In the genomic region with DNA sequence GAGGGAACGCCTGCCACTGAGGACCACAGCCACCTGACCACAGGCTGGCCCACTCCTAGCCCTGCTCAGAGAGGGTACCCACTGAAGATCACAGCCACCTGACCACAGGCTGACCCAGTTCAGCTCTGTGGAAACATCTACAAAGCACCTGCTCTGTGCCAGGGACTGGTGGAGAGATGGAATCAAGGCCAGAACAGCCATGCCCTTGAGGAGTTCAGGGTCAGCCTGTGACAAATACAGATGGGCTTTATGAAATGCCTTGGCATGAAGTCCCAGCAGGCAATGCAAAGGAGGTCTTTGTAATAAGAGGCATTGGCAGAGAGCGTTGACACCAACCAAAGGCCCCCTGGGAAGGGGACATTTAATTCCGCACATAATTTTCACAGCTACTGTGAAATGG, we compare ENCODE assay signal across 22 mouse cellular contexts.
DNase-seq lines count a peak whose midpoint lies in the region; ATAC-seq lines count a peak whose summit lies in the region.
"Had no signal": no experiment of that assay in that cellular context is flagged by ENCODE, and none has a peak within 500 bp of the region (broad histone marks: within the 10 kb centered on the region; RNA-seq: fewer than 3 reads in every experiment).

No protein-coding gene starts in this region.

- no peak for ATAC-seq in heart, embryonic 12.5 days (ENCODE audit: insufficient number of reproducible peaks, low FRiP score)
- no peak for ATAC-seq in hindbrain, embryonic 11.5 days (ENCODE audit: low FRiP score)
- ATAC-seq: forebrain, embryonic 15.5 days; intestine, postnatal 0 days; Patski had no signal

- H3K4me2 ChIP-seq in heart, embryonic 12.5 days: no peak overlapping the region
- H3K4me2 ChIP-seq in hindbrain, embryonic 11.5 days (replicated peaks; ENCODE audit: low read depth, low read length): no peak overlapping the region
- H3K4me2 ChIP-seq: embryonic facial prominence, embryonic 15.5 days; forebrain, embryonic 15.5 days; hindbrain, embryonic 15.5 days had no signal

- H3K27ac ChIP-seq in heart, embryonic 12.5 days (ENCODE audit: poor library complexity, severe bottlenecking): peak overlapping the region; percentile 63; the same call in 1 of the 2 replicates
- 0 out of 2 replicates have a peak overlapping the region, but pooled peaks have one; percentile 13 for H3K27ac ChIP-seq in hindbrain, embryonic 10.5 days
- no peak overlapping the region for H3K27ac ChIP-seq in hindbrain, embryonic 11.5 days (ENCODE audit: low read depth, low read length)
- H3K27ac ChIP-seq: embryonic facial prominence, embryonic 15.5 days; forebrain, embryonic 15.5 days; hindbrain, embryonic 15.5 days; kidney, postnatal 0 days had no signal

- peaks cover 45% of the 10 kb centered on the region for H3K4me1 ChIP-seq in heart, embryonic 12.5 days (replicated peaks)
- peaks cover 68% of the 10 kb centered on the region for H3K4me1 ChIP-seq in hindbrain, embryonic 10.5 days (replicated peaks)
- H3K4me1 ChIP-seq in hindbrain, embryonic 11.5 days (replicated peaks; ENCODE audit: control insufficient read depth, insufficient read depth, low read length): peaks cover 4% of the 10 kb centered on the region
- H3K4me1 ChIP-seq: embryonic facial prominence, embryonic 15.5 days had no signal

- H3K9me3 ChIP-seq in heart, embryonic 12.5 days (replicated peaks): no peaks in the 10 kb centered on the region
- H3K9me3 ChIP-seq in hindbrain, embryonic 10.5 days: no peaks in the 10 kb centered on the region
- no peaks in the 10 kb centered on the region for H3K9me3 ChIP-seq in hindbrain, embryonic 11.5 days (ENCODE audit: control insufficient read depth, low read length)
- H3K9me3 ChIP-seq: embryonic facial prominence, embryonic 15.5 days; forebrain, embryonic 15.5 days; hindbrain, embryonic 15.5 days had no signal

- no peaks in the 10 kb centered on the region for H3K27me3 ChIP-seq in heart, embryonic 12.5 days (replicated peaks)
- H3K27me3 ChIP-seq in hindbrain, embryonic 10.5 days (ENCODE audit: insufficient read depth, poor library complexity, severe bottlenecking): peaks cover 5% of the 10 kb centered on the region; the same call in 1 of the 2 replicates
- H3K27me3 ChIP-seq in hindbrain, embryonic 11.5 days (ENCODE audit: control insufficient read depth, insufficient read depth, low read length): no peaks in the 10 kb centered on the region
- H3K27me3 ChIP-seq: embryonic facial prominence, embryonic 15.5 days; forebrain, embryonic 15.5 days; hindbrain, embryonic 15.5 days had no signal

- no peak overlapping the region for H3K4me3 ChIP-seq in heart, embryonic 12.5 days
- H3K4me3 ChIP-seq in hindbrain, embryonic 10.5 days: no peak overlapping the region
- H3K4me3 ChIP-seq in hindbrain, embryonic 11.5 days (ENCODE audit: low read depth, low read length): no peak overlapping the region
- H3K4me3 ChIP-seq: embryonic facial prominence, embryonic 15.5 days; erythroblast, embryonic 14.5 days; forebrain, embryonic 15.5 days; hindbrain, embryonic 15.5 days had no signal

- H3K36me3 ChIP-seq in heart, embryonic 12.5 days: no peaks in the 10 kb centered on the region
- no peaks in the 10 kb centered on the region for H3K36me3 ChIP-seq in hindbrain, embryonic 10.5 days
- no peaks in the 10 kb centered on the region for H3K36me3 ChIP-seq in hindbrain, embryonic 11.5 days (ENCODE audit: control insufficient read depth, insufficient read depth, low read length)
- H3K36me3 ChIP-seq: embryonic facial prominence, embryonic 15.5 days; forebrain, embryonic 15.5 days; hindbrain, embryonic 15.5 days had no signal

- peak; percentile 83 for DNase-seq in adrenal gland, adult 8-10 months
- DNase-seq in adrenal gland, postnatal 4 days (ENCODE audit: low spot score in 2 of 2): no peak
- no peak for DNase-seq in heart, postnatal 10 days
- no peak for DNase-seq in hindbrain, embryonic 10.5 days (ENCODE audit: low spot score)
- no peak for DNase-seq in hindbrain, embryonic 11.5 days (ENCODE audit: low spot score)
- DNase-seq in adrenal gland, postnatal 36 days: peak; percentile 72 to 80
- no peak for DNase-seq in T-cell, adult 2 months (ENCODE audit: low spot score)
- DNase-seq: cerebellum, adult 11 months; cerebellum, adult 8-10 months; cerebellum, postnatal 14 days; embryo, embryonic 11 days; gastrocnemius, postnatal 14 days; kidney, adult 8-10 months; kidney, postnatal 36 days had no signal

- 0 out of 2 replicates have a peak overlapping the region, but pooled peaks have one; percentile 31 for H3K9ac ChIP-seq in heart, embryonic 12.5 days
- H3K9ac ChIP-seq in hindbrain, embryonic 11.5 days (ENCODE audit: low read depth, low read length): no peak overlapping the region
- H3K9ac ChIP-seq: embryonic facial prominence, embryonic 15.5 days; forebrain, embryonic 15.5 days; hindbrain, embryonic 15.5 days had no signal

- 88% methylated on average over 3 of the region's 3 CpGs for WGBS in heart, embryonic 12.5 days
- WGBS in hindbrain, embryonic 10.5 days: 90% methylated on average over 3 of the region's 3 CpGs
- WGBS in hindbrain, embryonic 11.5 days: 85% methylated on average over 3 of the region's 3 CpGs

- intact Hi-C loops in heart, postnatal 10 days (cut with DNase I): no loop called here

Comparison
In these comparisons a context has a peak if more than half of its experiments do, and no peak if none do; other contexts are left out.
1. DNase-seq: peak in adrenal gland, adult 8-10 months (single experiment) and adrenal gland, postnatal 36 days (2 of 2); none in adrenal gland, postnatal 4 days (0 of 2), heart, postnatal 10 days (0 of 2), hindbrain, embryonic 10.5 days (single experiment), hindbrain, embryonic 11.5 days (single experiment) and T-cell, adult 2 months (single experiment).